Mouse (Mus musculus): ENCODE results near the gene Chst15. TPM values are rescaled to one million over a fixed set of nuclear protein-coding genes. Genes with fewer than 3 reads are reported as not detected.

The Chst15 gene
- polyA plus RNA-seq, 1 experiment from 2014 or later: 16.3 TPM

- no peaks in the 10 kb centered on the region; the same call in 1 of the 2 replicates for H3K36me3 ChIP-seq (replicated peaks; ENCODE audit: control insufficient read depth, insufficient read depth)
- no peak overlapping the region for H3K4me2 ChIP-seq (replicated peaks)
- DNase-seq (ENCODE audit: low spot score) (no peak), ATAC-seq (ENCODE audit: low FRiP score) (no peak)
- no peaks in the 10 kb centered on the region for H3K9me3 ChIP-seq (ENCODE audit: control insufficient read depth, low read length)
- H3K9ac ChIP-seq: no peak overlapping the region
- H3K4me1 ChIP-seq (replicated peaks; ENCODE audit: control insufficient read depth, insufficient read depth, low read length): peaks cover 47% of the 10 kb centered on the region
- WGBS: 71% methylated on average over 5 of the region's 5 CpGs
- H3K27ac ChIP-seq: no peak overlapping the region
- no peaks in the 10 kb centered on the region for H3K27me3 ChIP-seq (ENCODE audit: control insufficient read depth, insufficient read depth, low read length)
- H3K4me3 ChIP-seq (replicated peaks; ENCODE audit: low read length): no peak overlapping the region
These were observed 56.4 kb downstream of the Chst15 start for GRCm38 (mm10) chr7:132260632-132261031.

DNA sequence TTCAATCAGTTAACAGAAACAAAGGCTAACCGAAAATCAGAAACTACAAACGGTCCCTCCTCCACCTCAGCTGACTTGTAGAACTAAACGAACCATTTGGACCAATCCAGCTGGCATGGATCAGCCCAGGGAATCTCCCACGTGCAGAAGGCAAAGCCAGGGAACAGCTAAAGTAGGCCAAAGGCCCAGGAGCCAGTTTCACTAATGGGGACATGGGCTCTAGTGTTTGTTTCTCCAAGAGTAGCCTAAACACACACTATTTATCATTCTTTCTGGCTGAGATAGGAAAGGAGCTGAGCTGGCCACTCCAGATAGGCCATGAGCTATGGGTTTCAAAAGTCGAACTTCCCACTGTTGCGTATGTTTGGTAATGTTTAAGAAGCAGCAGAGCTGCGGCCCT is 58.2 kb downstream of the Chst15 start:
- DNase-seq (ENCODE audit: low spot score) (no peak), ATAC-seq (ENCODE audit: low FRiP score) (no peak)
- no peak overlapping the region for H3K4me2 ChIP-seq (replicated peaks)
- H3K36me3 ChIP-seq (replicated peaks; ENCODE audit: control insufficient read depth, insufficient read depth): no peaks in the 10 kb centered on the region; the same call in 1 of the 2 replicates
- H3K9ac ChIP-seq: no peak overlapping the region
- 60% methylated on average over 7 of the region's 7 CpGs for WGBS
- no peak overlapping the region for H3K4me3 ChIP-seq (replicated peaks; ENCODE audit: low read length)
- 0 out of 2 replicates have a peak overlapping the region, but pooled peaks have one; percentile 15 for H3K27ac ChIP-seq
- peaks cover 37% of the 10 kb centered on the region for H3K4me1 ChIP-seq (replicated peaks; ENCODE audit: control insufficient read depth, insufficient read depth, low read length)
- no peaks in the 10 kb centered on the region for H3K9me3 ChIP-seq (ENCODE audit: control insufficient read depth, low read length)
- H3K27me3 ChIP-seq (ENCODE audit: control insufficient read depth, insufficient read depth, low read length): no peaks in the 10 kb centered on the region

DNA sequence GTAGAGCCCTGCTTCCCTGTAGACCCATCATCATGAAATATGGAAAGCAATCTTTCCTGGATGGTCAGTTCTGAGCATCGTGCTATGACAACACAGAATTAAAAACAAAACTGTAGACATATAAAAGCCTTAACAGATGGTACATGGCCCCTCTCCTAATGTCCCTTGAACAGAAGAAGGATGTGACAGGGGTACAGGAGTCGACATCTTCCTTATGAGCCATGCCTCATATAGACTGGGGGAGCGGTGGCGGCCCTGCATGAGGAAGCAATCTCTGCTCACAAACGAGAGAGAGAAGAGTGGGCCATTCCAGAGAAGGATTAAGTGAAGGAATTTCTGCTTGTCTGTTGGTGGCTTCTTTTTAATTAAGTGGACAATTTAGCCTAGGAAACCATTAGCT is 58.8 kb downstream of the Chst15 start:
- Histone ChIP-seq H3K4me1 (replicated peaks; ENCODE audit: control insufficient read depth, insufficient read depth, low read length) (peaks cover 31% of the 10 kb centered on the region), H3K4me3 (replicated peaks; ENCODE audit: low read length) (no peak overlapping the region), H3K9me3 (ENCODE audit: control insufficient read depth, low read length) (no peaks in the 10 kb centered on the region), H3K4me2 (replicated peaks) (no peak overlapping the region), H3K36me3 (replicated peaks; ENCODE audit: control insufficient read depth, insufficient read depth) (no peaks in the 10 kb centered on the region; the same call in 1 of the 2 replicates), H3K27me3 (ENCODE audit: control insufficient read depth, insufficient read depth, low read length) (no peaks in the 10 kb centered on the region), H3K9ac (no peak overlapping the region), H3K27ac (no peak overlapping the region)
- DNase-seq (ENCODE audit: low spot score) (no peak), ATAC-seq (ENCODE audit: low FRiP score) (no peak)
- 55% methylated on average over 5 of the region's 5 CpGs for WGBS

- Histone ChIP-seq H3K9ac (no peak overlapping the region), H3K4me3 (replicated peaks; ENCODE audit: low read length) (no peak overlapping the region), H3K36me3 (replicated peaks; ENCODE audit: control insufficient read depth, insufficient read depth) (no peaks in the 10 kb centered on the region), H3K4me2 (replicated peaks) (no peak overlapping the region), H3K27ac (no peak overlapping the region), H3K27me3 (ENCODE audit: control insufficient read depth, insufficient read depth, low read length) (no peaks in the 10 kb centered on the region), H3K9me3 (ENCODE audit: control insufficient read depth, low read length) (no peaks in the 10 kb centered on the region), H3K4me1 (replicated peaks; ENCODE audit: control insufficient read depth, insufficient read depth, low read length) (peaks cover 15% of the 10 kb centered on the region; the same call in 1 of the 2 replicates)
- ATAC-seq (ENCODE audit: low FRiP score) (no peak), DNase-seq (ENCODE audit: low spot score) (no peak)
- 83% methylated on average over 5 of the region's 5 CpGs for WGBS
These were observed 63.5 kb downstream of the Chst15 start for GRCm38 (mm10) chr7:132253513-132253912.

GRCm38 (mm10) chr7:132253078-132253477 is 64.0 kb downstream of the Chst15 start:
- DNase-seq (ENCODE audit: low spot score) (no peak), ATAC-seq (ENCODE audit: low FRiP score) (no peak)
- H3K9ac ChIP-seq: no peak overlapping the region
- H3K4me1 ChIP-seq (replicated peaks; ENCODE audit: control insufficient read depth, insufficient read depth, low read length): peaks cover 15% of the 10 kb centered on the region
- H3K4me3 ChIP-seq (replicated peaks; ENCODE audit: low read length): no peak overlapping the region
- 83% methylated on average over 4 of the region's 4 CpGs for WGBS
- no peaks in the 10 kb centered on the region for H3K36me3 ChIP-seq (replicated peaks; ENCODE audit: control insufficient read depth, insufficient read depth)
- H3K9me3 ChIP-seq (ENCODE audit: control insufficient read depth, low read length): no peaks in the 10 kb centered on the region
- no peaks in the 10 kb centered on the region for H3K27me3 ChIP-seq (ENCODE audit: control insufficient read depth, insufficient read depth, low read length)
- no peak overlapping the region for H3K4me2 ChIP-seq (replicated peaks)
- H3K27ac ChIP-seq: no peak overlapping the region

DNA sequence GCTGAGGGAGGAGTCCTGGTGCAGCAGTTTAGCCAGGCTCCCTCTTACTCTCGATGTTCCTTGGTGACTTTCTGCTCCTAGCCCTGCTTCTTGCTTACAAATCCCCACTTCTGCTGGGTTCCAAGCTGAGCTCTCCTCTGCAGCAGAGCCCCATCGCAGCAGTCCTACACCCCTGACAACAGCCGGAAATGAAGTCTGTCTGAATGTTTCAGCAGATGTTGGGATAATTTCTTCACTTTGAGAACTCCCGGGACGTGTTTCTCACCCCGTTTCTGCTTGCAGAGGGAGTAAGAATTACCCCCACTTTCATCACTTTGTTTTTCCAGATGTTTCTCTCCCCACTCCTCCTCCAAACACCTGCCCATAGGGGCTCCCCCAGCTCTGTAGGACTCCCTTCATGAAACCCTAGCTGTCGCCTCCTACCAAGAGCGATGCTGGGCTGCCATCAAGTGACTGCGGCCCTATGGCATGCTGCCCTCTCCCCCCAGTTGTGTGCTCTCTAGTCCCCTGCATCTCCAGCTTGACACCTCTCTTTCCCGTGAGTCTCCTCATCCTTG is 67.4 kb downstream of the Chst15 start:
- peaks cover 23% of the 10 kb centered on the region for H3K4me1 ChIP-seq (replicated peaks; ENCODE audit: control insufficient read depth, insufficient read depth, low read length)
- no peaks in the 10 kb centered on the region for H3K36me3 ChIP-seq (replicated peaks; ENCODE audit: control insufficient read depth, insufficient read depth)
- no peak for ATAC-seq (ENCODE audit: low FRiP score)
- 73% methylated on average over 10 of the region's 10 CpGs for WGBS
- no peaks in the 10 kb centered on the region for H3K27me3 ChIP-seq (ENCODE audit: control insufficient read depth, insufficient read depth, low read length)
- no peak overlapping the region for H3K9ac ChIP-seq
- no peak overlapping the region for H3K27ac ChIP-seq
- no peak overlapping the region for H3K4me2 ChIP-seq (replicated peaks)
- H3K4me3 ChIP-seq (replicated peaks; ENCODE audit: low read length): no peak overlapping the region
- H3K9me3 ChIP-seq (ENCODE audit: control insufficient read depth, low read length): no peaks in the 10 kb centered on the region
- no peak for DNase-seq (ENCODE audit: low spot score)

DNA sequence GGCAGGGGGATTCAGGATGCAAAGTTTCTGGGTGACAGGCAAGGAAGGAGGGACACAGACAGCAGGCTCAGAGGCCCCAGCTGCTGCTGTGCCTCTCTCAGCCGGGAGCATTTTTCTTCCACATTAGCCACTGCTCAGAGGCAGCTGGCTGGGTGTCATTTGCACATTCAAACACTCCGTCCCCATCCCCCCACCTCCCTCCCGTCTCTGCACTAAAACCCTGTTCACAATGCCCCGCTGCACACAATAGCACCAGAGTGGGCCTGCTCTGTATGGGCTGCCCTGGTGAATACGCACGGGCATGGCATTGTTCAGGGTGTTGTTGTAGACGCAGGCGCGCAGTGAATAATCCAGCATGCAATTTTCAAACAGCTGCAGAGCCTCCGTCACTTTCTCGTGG is 69.5 kb downstream of the Chst15 start:
- H3K4me1 ChIP-seq (replicated peaks; ENCODE audit: control insufficient read depth, insufficient read depth, low read length): peaks cover 22% of the 10 kb centered on the region
- H3K9ac ChIP-seq: peak overlapping the region; percentile 12
- DNase-seq (ENCODE audit: low spot score) (peak; percentile 68), ATAC-seq (ENCODE audit: low FRiP score) (peak; percentile 86)
- no peaks in the 10 kb centered on the region for H3K36me3 ChIP-seq (replicated peaks; ENCODE audit: control insufficient read depth, insufficient read depth)
- no peak overlapping the region for H3K4me3 ChIP-seq (replicated peaks; ENCODE audit: low read length)
- no peaks in the 10 kb centered on the region for H3K9me3 ChIP-seq (ENCODE audit: control insufficient read depth, low read length)
- WGBS: 5% methylated on average over 11 of the region's 11 CpGs
- peak overlapping the region; percentile 84 for H3K27ac ChIP-seq
- 0 out of 2 replicates have a peak overlapping the region, but pooled peaks have one; percentile 14 for H3K4me2 ChIP-seq (replicated peaks)
- no peaks in the 10 kb centered on the region for H3K27me3 ChIP-seq (ENCODE audit: control insufficient read depth, insufficient read depth, low read length)

DNA sequence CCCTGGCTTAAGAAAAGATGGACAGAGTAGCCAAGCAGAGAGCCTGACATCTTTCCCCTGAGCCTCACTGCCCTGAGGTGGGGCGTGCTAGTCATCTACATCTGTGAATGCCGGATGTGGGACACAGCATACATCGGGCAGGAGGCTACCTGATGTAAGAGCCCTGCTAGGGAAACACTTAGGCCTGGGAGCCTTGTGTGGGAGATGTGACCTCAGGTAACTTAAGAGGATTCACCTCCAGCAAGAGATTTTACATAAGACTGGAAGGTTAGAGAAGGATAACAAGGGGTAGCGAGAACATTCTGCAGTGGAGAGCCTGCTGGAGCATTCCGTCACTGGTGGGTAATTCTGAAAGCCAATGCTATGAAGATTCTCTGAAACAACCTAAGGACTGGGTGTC is 69.9 kb downstream of the Chst15 start:
- no peak overlapping the region for H3K4me2 ChIP-seq (replicated peaks)
- H3K36me3 ChIP-seq (replicated peaks; ENCODE audit: control insufficient read depth, insufficient read depth): no peaks in the 10 kb centered on the region
- ATAC-seq (ENCODE audit: low FRiP score) (no peak), DNase-seq (ENCODE audit: low spot score) (no peak)
- no peaks in the 10 kb centered on the region for H3K9me3 ChIP-seq (ENCODE audit: control insufficient read depth, low read length)
- H3K4me3 ChIP-seq (replicated peaks; ENCODE audit: low read length): no peak overlapping the region
- 32% methylated on average over 5 of the region's 5 CpGs for WGBS
- H3K4me1 ChIP-seq (replicated peaks; ENCODE audit: control insufficient read depth, insufficient read depth, low read length): peaks cover 22% of the 10 kb centered on the region
- no peaks in the 10 kb centered on the region for H3K27me3 ChIP-seq (ENCODE audit: control insufficient read depth, insufficient read depth, low read length)
- H3K9ac ChIP-seq: peak overlapping the region; percentile 12
- peak overlapping the region; percentile 84 for H3K27ac ChIP-seq

- DNase-seq (ENCODE audit: low spot score) (no peak), ATAC-seq (ENCODE audit: low FRiP score) (no peak)
- H3K27ac ChIP-seq: no peak overlapping the region
- no peak overlapping the region for H3K9ac ChIP-seq
- H3K9me3 ChIP-seq (ENCODE audit: control insufficient read depth, low read length): no peaks in the 10 kb centered on the region
- 89% methylated on average over 6 of the region's 6 CpGs for WGBS
- H3K4me3 ChIP-seq (replicated peaks; ENCODE audit: low read length): no peak overlapping the region
- no peaks in the 10 kb centered on the region for H3K27me3 ChIP-seq (ENCODE audit: control insufficient read depth, insufficient read depth, low read length)
- H3K4me1 ChIP-seq (replicated peaks; ENCODE audit: control insufficient read depth, insufficient read depth, low read length): peaks cover 22% of the 10 kb centered on the region
- H3K4me2 ChIP-seq (replicated peaks): no peak overlapping the region
- peaks cover 7% of the 10 kb centered on the region; the same call in 1 of the 2 replicates for H3K36me3 ChIP-seq (replicated peaks; ENCODE audit: control insufficient read depth, insufficient read depth)
These were observed 71.3 kb downstream of the Chst15 start for GRCm38 (mm10) chr7:132245730-132246129.

DNA sequence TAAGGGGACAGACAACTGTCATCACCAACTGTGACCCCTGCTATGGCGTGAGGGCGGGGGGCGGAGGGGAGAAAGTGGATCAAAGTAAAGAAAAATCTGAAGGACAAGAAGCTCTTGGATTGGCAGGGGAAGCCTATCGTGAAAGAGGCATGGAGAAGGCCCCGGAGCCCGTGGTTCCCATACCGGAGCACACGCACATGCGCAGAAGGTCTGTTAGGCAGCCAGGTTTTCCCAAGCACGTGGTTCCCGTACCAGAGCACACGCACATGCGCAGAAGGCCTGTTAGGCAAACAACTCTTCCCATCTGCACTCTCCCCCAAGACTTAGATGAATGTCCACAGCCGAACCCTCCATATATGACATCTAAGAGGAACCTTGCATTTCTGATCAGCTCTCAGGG is 72.4 kb downstream of the Chst15 start:
- WGBS: 92% methylated on average over 14 of the region's 14 CpGs
- no peak overlapping the region for H3K27ac ChIP-seq
- no peaks in the 10 kb centered on the region for H3K9me3 ChIP-seq (ENCODE audit: control insufficient read depth, low read length)
- H3K4me2 ChIP-seq (replicated peaks): no peak overlapping the region
- H3K27me3 ChIP-seq (ENCODE audit: control insufficient read depth, insufficient read depth, low read length): no peaks in the 10 kb centered on the region
- H3K36me3 ChIP-seq (replicated peaks; ENCODE audit: control insufficient read depth, insufficient read depth): peaks cover 12% of the 10 kb centered on the region; the same call in 1 of the 2 replicates
- H3K4me1 ChIP-seq (replicated peaks; ENCODE audit: control insufficient read depth, insufficient read depth, low read length): peaks cover 22% of the 10 kb centered on the region
- no peak overlapping the region for H3K9ac ChIP-seq
- DNase-seq (ENCODE audit: low spot score): no peak
- H3K4me3 ChIP-seq (replicated peaks; ENCODE audit: low read length): no peak overlapping the region
- no peak for ATAC-seq (ENCODE audit: low FRiP score)

All from hindbrain, embryonic 14.5 days (tissue).